Mouse (Mus musculus) lung, postnatal 0 days (tissue): ENCODE measurements around the gene Srsf7. TPM values are rescaled to one million over a fixed set of nuclear protein-coding genes. Genes with fewer than 3 reads are reported as not detected.
A peak's percentile ranks its signal among the peaks of the same experiment; 100 is the strongest.

Experiments
- ATAC-seq: fragments of 200-750 bp; cut with Nextera tagmentation; 2 replicates; pipeline ENCODE4 v1.8.0; 2017; ENCODE audit warnings: moderate library complexity
- DNase-seq: peaks from one replicate; pipeline ENCODE4 v3.0.0-alpha.2; 2016; ENCODE audit warnings: low spot score
- H3K27ac ChIP-seq: fragments of 300-500 bp; sonication (generic); 2 replicates; pipeline ENCODE4 v1.5.1; 2014; ENCODE audit warnings: antibody characterized with exemption, mild to moderate bottlenecking, low read length, mixed read lengths
- H3K27me3 ChIP-seq: fragments of 300-500 bp; sonication (generic); replicated peaks from 2 replicates; pipeline ENCODE4 v1.6.1; 2014; ENCODE audit warnings: low read length, mixed read lengths; ENCODE audit not compliant: insufficient read depth
- H3K36me3 ChIP-seq: fragments of 300-500 bp; sonication (generic); 2 replicates; pipeline ENCODE4 v1.6.1; 2014; ENCODE audit warnings: low read length, mixed read lengths; ENCODE audit not compliant: insufficient read depth
- H3K4me1 ChIP-seq: fragments of 300-500 bp; sonication (generic); 2 replicates; pipeline ENCODE4 v1.6.1; 2014; ENCODE audit warnings: antibody characterized with exemption, low read depth, low read length, mixed read lengths; ENCODE audit not compliant: insufficient read depth
- H3K4me2 ChIP-seq: fragments of 300-500 bp; sonication (generic); replicated peaks from 2 replicates; pipeline ENCODE4 v1.6.1; 2014; ENCODE audit warnings: low read depth, mild to moderate bottlenecking, low read length, moderate library complexity, mixed read lengths
- H3K4me3 ChIP-seq: fragments of 300-500 bp; sonication (generic); 2 replicates; pipeline ENCODE4 v1.5.1; 2014; ENCODE audit warnings: low read depth, low read length
- H3K9ac ChIP-seq: fragments of 300-500 bp; sonication (generic); replicated peaks from 2 replicates; pipeline ENCODE4 v1.6.1; 2014; ENCODE audit warnings: low read depth, mild to moderate bottlenecking
- H3K9me3 ChIP-seq: fragments of 300-500 bp; sonication (generic); 2 replicates; pipeline ENCODE4 v1.6.1; 2016; ENCODE audit warnings: low read length, mixed read lengths
- CTCF ChIP-seq: IDR thresholded peaks from 2 replicates; pipeline ENCODE4 v1.5.1; 2016; ENCODE audit warnings: antibody characterized with exemption, mild to moderate bottlenecking
- EP300 ChIP-seq: IDR thresholded peaks from 2 replicates; pipeline ENCODE4 v1.6.1; 2016; ENCODE audit warnings: antibody characterized with exemption, mild to moderate bottlenecking, control low read depth
- WGBS: fragments of 180-500 bp; shearing (Covaris S2); extraction: QIAGEN DNeasy Blood & Tissue Kit; methylation state at CpG from one replicate; pipeline ENCODE4 v1.1.7; 2014; 5-methylcytosine and 5-hydroxymethylcytosine counted together
- polyA plus RNA-seq: library from polyadenylated mRNA; unstranded; fragments of >200 nt; fragmentation: Nextera tagmentation; extraction: Ambion mirVana; gene quantifications from 2 replicates; pipeline ENCODE4 v1.2.1, GENCODE M21; 2015

The Srsf7 gene
- polyA plus RNA-seq, 1 experiment from 2014 or later, result 162 TPM

DNA sequence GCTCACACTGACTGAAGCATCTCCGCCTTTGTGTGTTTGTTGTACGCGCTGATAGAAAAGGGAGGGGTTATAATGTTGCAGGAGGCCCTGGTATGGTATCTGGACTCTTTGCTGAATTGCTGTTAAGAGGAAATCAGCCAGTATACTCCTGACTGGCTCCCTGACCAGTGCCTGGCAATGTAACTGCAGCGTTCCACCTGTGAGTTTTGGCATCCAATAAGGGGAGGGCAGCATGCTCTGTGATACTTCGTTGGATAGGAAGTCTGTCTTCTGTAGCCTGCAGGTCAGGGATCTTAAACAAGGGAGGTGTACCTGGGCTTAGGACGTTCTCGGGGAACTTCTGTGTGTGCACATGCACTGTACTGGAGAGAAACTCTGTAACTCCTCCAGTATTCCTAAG lies 36.2 kb downstream of the Srsf7 start:
- DNase-seq, result no peak
- ATAC-seq, result no peak
- H3K27me3 ChIP-seq, result no peaks in the 10 kb centered on the region
- WGBS, result 90% methylated on average over 7 of the region's 7 CpGs
- no peaks in the 10 kb centered on the region for H3K9me3 ChIP-seq
- no peak overlapping the region for H3K9ac ChIP-seq
- no peak overlapping the region for H3K4me3 ChIP-seq
- TF ChIP-seq EP300 (no peak), CTCF (no peak)
- H3K4me2 ChIP-seq, result no peak overlapping the region
- H3K27ac ChIP-seq, result no peak overlapping the region
- no peaks in the 10 kb centered on the region for H3K36me3 ChIP-seq
- H3K4me1 ChIP-seq, result 0 out of 2 replicates have a peak, but pooled peaks cover 5% of the 10 kb centered on the region

DNA sequence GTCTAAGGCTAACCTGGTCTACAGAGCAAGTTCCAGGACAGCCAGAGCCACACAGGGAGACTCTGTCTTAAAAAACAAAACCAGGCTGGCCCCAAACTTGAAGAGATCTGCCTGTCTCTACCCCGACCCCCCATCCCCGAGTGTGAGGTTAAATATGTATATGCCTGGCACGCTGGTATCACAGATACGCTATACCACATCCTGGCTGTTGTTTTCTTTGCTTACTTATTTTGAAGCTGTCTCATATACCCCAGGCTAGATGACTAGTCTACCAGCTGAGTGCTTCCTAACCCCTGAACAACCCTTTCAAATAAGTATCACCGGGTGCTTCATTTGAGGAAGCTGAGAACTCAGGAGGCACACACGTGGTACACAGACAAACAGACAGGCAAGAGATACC lies 37.3 kb downstream of the Srsf7 start:
- Histone ChIP-seq H3K4me2 (no peak overlapping the region), H3K4me3 (no peak overlapping the region), H3K27me3 (no peaks in the 10 kb centered on the region), H3K27ac (no peak overlapping the region), H3K4me1 (0 out of 2 replicates have a peak, but pooled peaks cover under 1% of the 10 kb centered on the region), H3K9me3 (no peaks in the 10 kb centered on the region), H3K36me3 (no peaks in the 10 kb centered on the region), H3K9ac (no peak overlapping the region)
- TF ChIP-seq EP300 (no peak), CTCF (no peak)
- ATAC-seq, result no peak
- WGBS, result 87% methylated on average over 6 of the region's 6 CpGs
- no peak for DNase-seq

DNA sequence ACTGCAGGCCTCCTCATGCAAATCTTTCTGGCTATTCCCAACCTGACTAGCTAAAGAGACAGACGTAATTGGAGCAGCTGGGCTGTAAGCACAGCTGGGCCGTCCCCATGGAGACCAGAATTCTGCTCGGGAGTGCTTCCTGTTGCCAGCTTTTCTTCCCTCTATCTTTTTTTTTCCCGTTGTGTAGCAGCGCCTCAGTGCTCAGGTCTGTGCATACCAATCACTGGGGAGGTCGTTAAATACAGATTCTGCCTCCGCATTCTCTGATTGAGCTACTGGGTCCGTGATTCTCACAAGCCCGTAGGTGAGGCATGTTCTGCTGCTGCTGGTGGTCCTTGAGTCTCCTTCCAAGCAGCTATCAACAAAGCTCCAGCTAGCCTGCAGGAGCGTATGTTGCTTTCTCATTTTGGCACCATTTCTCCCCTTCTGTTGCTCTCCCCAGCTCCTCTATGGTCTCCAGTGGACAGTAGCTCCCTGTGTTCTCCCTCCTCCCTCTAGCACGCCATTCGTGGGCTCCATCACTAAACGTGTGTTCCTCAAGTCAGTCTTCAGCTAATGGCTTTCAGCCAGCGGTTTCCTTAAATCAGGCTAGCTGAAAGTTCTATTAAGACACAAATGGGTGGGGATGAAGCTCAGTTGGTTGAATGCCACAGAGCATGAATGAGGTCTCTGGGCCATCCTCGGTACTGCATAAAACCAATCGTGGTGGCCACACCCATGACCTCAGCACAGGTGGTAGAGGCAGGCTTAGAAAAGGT lies 38.5 kb downstream of the Srsf7 start:
- Histone ChIP-seq H3K36me3 (no peaks in the 10 kb centered on the region), H3K27me3 (no peaks in the 10 kb centered on the region), H3K4me2 (0 out of 2 replicates have a peak overlapping the region, but pooled peaks have one; percentile 3), H3K9ac (no peak overlapping the region), H3K4me3 (no peak overlapping the region), H3K4me1 (no peaks in the 10 kb centered on the region), H3K9me3 (no peaks in the 10 kb centered on the region), H3K27ac (no peak overlapping the region)
- WGBS, result 21% methylated on average over 16 of the region's 16 CpGs
- ATAC-seq (peak; percentile 62), DNase-seq (peak; percentile 80)
- TF ChIP-seq CTCF (no peak), EP300 (no peak)

DNA sequence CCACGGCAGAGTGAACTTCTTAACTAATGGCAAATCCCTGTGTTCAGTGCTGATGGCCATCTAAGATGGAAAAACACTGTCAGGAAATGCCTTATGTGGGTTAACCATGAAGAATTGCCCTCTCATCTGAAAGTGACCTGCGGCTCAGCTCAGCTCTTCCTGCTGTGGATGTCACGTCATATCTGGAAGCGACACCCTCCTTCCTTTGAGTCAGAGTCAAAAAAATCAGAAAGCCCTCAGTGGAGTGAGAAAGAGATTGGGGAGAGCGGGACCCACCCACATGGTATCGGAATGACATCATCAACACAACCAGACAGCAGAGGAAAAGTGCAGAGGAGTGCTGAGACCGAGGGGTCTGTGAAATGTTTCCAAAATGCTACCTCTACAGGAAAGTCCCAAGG lies 39.3 kb downstream of the Srsf7 start:
- no peak overlapping the region for H3K4me2 ChIP-seq

DNA sequence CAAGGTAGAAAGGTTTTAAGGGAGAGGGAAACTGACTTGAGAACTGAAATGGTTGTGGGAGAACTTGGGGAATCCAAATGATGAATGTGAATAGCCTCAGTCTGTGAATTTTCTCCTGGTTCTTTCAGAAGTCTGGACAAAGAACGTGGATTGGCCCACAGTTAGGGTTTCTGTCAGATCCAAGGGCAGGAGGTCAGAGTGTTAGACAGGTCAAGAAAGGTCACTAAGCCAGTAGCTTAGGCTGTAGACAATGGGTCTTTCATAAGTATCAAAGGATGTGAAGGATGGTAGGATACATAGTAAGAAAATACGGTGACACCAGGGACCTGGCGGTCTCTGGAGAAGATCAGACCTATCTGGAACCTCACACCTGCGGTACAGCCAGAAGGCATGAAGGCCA lies 39.7 kb downstream of the Srsf7 start:
- WGBS, result 78% methylated on average over 4 of the region's 4 CpGs
- Histone ChIP-seq H3K4me1 (no peaks in the 10 kb centered on the region), H3K9ac (no peak overlapping the region), H3K36me3 (no peaks in the 10 kb centered on the region), H3K27ac (no peak overlapping the region), H3K4me3 (no peak overlapping the region), H3K4me2 (no peak overlapping the region), H3K9me3 (no peaks in the 10 kb centered on the region), H3K27me3 (no peaks in the 10 kb centered on the region)
- DNase-seq (no peak), ATAC-seq (no peak)
- TF ChIP-seq CTCF (no peak), EP300 (no peak)

More for the DNA sequence above, 39.3 kb downstream of the Srsf7 start:
- Histone ChIP-seq H3K27me3 (no peaks in the 10 kb centered on the region), H3K9ac (no peak overlapping the region), H3K4me1 (no peaks in the 10 kb centered on the region), H3K9me3 (no peaks in the 10 kb centered on the region), H3K36me3 (no peaks in the 10 kb centered on the region), H3K4me3 (no peak overlapping the region), H3K27ac (no peak overlapping the region)
- WGBS, result 32% methylated on average over 7 of the region's 7 CpGs
- TF ChIP-seq CTCF, result no peak
- ATAC-seq (peak; percentile 68), DNase-seq (peak; percentile 63)

DNA sequence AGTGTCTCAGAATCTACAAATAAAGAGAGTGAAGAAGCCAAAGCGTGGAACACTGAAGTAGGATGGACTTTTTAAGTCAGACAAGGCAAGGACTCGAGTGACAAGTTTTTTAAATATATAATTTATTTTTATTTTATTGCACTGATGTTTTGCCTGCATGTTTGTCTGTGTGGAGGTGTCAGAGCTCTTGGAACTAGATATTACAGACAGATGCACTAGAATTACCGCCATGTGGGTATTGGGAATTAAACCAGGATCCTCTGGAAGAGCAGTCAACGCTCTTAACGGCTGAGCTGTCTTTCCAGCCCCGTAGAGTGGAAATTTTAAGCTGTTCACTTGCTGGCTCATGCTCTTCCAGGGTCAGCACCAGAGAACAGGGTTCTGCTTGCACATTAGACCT lies 40.8 kb downstream of the Srsf7 start:
- no peak for ATAC-seq
- no peaks in the 10 kb centered on the region for H3K36me3 ChIP-seq
- 84% methylated on average over 6 of the region's 6 CpGs for WGBS
- DNase-seq, result no peak
- TF ChIP-seq EP300, result no peak
- TF ChIP-seq CTCF, result no peak
- H3K27ac ChIP-seq, result no peak overlapping the region
- no peaks in the 10 kb centered on the region for H3K4me1 ChIP-seq
- H3K9me3 ChIP-seq, result no peaks in the 10 kb centered on the region
- H3K27me3 ChIP-seq, result no peaks in the 10 kb centered on the region
- no peak overlapping the region for H3K4me2 ChIP-seq
- no peak overlapping the region for H3K9ac ChIP-seq
- H3K4me3 ChIP-seq, result no peak overlapping the region
